Mouse (Mus musculus): ENCODE measurements around the gene Mrpl51.
"Not testable (repeated sequence)": the region's sequence is repeated elsewhere in the genome, so short reads cannot be mapped to it uniquely, and the experiment has no call there.

Gene Mrpl51

DNA sequence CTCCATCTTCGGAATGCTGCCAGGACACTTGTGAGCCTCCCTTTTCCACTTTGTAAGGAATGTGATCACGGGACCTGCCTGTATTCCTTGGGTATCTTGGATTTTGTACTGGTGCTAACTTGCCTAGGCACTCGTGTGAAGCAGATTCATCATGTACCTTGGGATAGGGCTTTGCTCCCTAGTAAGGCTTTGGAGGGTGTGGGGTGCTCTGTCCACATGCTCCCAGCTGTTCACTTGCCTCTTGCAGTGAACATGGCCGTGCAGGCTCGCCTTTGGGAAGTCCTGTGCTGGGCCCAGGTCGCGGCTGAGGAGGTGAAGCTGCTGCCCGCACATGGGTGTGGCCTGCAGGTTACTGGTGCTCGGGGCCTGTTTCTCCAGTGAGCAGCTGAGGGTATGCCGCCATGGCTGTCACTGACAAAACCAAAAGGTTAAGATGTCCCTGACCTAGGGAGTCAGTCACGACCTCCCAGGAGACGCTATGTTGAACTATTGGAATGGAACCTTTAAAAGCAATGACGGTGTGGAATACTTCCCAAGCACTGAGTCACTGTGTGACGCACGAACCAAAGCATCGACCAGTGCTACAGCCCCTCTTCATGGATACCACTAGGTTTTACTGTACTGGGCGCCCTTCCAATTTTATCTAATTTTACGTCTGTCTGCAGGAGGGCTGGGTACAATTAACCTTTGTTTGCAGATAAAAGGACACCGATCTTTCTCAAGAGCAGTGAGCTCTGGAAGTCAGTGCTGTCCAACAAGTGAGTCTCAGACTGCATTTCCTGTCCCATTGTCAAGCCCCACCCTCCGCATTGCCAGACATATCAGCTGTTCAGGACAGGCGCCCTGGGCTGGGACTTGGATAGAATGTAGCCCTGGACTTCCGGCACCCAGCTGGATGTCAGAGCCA, 30.5 kb upstream of the Mrpl51 start:
- peak; percentile 58 for DNase-seq

DNA sequence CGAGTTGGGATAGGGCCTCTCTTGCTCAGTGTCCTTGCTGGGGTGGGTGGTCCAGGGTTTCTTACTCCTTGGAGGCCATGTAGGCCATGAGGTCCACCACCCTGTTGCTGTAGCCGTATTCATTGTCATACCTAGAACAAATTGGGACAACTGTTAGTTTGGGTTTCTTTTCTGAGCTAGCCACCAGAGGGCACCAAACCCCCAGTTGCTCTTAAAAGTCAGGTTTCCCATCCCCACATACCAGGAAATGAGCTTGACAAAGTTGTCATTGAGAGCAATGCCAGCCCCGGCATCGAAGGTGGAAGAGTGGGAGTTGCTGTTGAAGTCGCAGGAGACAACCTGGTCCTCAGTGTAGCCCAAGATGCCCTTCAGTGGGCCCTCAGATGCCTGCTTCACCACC, 29.6 kb upstream of the Mrpl51 start:
- DNase-seq = not testable (repeated sequence)

DNA sequence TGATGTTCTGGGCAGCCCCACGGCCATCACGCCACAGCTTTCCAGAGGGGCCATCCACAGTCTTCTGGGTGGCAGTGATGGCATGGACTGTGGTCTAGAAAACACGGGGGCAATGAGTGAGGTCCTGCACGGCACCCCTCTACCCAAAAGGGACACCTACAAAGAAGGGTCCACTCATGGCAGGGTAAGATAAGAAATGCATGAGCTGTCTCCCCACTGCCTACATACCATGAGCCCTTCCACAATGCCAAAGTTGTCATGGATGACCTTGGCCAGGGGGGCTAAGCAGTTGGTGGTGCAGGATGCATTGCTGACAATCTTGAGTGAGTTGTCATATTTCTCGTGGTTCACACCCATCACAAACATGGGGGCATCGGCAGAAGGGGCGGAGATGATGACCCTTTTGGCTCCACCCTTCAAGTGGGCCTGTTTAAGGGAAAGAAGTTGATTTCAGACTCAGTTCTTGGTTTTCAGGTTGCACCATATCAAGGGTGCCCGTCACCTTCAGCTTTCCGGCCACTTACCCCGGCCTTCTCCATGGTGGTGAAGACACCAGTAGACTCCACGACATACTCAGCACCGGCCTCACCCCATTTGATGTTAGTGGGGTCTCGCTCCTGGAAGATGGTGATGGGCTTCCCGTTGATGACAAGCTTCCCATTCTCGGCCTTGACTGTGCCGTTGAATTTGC, 28.8 kb upstream of the Mrpl51 start:
- not testable (repeated sequence) for DNase-seq

DNA sequence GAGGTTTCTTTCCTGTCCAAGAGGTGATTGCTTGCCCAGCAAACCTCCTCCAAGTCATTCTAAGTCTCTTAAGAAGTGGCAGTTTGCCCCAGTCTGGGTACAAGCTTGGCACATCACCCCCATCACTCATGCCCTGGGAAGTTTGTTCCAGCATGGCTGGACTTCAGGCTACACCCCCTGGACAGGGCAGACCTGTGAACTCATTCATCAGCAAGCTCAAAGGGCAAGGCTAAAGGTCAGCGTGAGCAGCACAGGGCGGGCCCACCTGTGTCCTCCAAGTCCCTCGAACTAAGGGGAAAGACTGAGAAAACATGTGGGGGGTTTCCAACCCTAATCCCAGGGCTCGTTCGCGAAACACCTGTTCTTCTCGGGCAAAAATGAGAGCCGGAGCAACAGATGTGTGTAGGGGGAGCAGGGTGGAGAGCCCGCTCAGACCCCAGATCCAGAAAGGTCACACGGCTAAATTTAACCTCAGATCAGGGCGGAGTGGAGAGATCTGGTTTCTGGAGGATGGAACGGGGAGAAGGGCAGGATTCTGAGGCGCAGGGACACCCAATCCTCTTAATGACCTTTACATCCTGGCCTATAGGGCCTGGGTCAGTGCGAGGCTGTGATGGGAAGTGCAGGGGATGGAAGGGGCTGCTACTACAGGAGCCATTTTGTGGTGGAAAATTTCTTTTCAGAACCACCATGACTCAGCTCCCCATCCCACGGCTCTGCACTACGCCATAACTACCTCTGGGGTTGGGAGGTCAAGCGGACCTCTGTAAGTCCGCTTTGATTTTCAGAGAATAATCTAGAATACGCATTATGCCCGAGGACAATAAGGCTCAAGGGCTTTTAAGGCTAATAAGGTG, 27.6 kb upstream of the Mrpl51 start:
- DNase-seq = no peak

DNA sequence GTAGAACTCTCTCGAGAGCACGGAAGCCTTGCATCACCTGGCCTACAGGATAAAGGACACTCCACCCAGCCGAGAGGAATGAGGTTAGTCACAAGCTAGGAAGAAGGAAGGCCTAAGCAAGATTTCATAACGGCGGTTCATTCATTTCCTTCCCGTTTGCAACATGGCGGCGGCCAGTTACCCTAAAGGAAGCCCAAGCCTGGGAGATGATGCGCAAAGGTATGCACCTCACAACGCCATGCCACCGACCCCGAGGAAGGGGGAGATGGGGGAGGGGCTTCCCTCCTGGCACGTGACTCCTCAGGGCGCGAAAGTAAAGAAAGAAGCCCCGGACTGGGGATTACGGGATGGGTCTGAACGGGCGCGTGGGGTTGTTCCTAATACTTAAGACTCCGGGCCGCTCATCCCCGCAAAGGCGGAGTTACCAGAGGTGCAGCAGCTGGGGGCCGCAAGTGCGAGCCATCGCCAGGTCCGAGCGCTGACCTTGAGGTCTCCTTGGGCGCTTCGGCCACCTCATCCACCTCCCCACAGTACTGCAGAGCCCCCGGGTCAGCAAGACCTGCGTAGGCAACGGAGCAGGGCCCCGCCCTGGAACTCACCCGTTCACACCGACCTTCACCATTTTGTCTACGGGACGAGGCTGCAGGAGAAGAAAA, 26.8 kb upstream of the Mrpl51 start:
- no peak for DNase-seq

DNA sequence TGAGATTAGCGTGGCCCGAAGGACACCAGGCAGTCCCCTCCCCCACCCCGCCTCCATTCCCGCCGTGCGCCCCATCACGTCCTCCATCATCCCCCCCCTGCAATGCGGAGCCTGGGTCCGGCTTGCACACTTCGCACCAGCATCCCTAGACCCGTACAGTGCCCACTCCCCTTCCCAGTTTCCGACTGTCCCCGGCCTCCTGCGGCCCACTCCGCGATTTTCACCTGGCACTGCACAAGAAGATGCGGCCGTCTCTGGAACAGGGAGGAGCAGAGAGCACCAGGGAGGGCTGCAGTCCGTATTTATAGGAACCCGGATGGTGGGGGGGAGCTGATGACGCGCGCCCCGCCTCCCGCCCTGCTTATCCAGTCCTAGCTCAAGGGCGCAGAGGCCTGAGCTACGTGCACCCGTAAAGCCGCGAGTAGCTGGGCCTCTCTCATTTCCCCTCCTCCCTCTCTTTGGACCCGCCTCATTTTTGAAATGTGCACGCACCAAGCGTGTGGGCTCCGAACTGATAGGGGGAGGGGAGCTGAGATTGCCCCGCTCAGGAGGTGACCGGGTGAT, 26.2 kb upstream of the Mrpl51 start:
- DNase-seq = peak; percentile 94

DNA sequence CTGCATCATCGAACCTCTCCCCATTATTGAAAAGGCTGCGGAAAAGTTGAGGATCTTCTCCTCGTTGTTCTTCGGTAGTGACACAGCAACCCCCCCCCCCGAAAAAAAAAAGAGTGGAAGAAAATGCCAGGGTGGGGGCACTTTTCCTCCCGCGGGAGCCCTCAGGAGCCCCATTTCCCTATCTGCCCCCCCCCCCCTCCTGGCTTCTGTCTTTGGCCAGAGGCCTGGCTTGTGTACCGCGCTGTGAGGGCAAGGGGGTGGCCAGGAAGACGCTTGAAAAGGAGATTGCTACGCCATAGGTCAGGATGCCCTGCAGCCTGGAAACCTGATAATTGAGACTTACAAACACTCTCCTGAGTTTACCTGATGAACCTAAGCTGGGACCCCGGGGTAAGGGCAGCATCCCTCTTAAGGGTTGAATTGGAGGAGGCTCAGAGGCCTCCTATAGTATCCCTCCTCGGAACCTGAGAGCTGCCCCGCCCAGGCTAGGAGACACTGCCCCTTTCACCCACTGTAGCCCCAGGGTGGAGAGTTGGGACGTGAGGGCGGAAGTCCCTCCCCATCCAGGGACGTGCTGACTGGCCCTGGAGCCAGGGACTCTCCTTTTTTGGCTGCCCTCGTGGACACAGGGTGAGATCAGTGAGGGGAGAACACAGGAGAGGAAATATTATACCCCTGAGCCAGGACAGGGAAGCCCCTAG, 25.4 kb upstream of the Mrpl51 start, which contains the start of gene Gapdh:
Gapdh (minus strand) TSS at position 417 of the 701 bp plus-strand sequence.
- DNase-seq = no peak

DNA sequence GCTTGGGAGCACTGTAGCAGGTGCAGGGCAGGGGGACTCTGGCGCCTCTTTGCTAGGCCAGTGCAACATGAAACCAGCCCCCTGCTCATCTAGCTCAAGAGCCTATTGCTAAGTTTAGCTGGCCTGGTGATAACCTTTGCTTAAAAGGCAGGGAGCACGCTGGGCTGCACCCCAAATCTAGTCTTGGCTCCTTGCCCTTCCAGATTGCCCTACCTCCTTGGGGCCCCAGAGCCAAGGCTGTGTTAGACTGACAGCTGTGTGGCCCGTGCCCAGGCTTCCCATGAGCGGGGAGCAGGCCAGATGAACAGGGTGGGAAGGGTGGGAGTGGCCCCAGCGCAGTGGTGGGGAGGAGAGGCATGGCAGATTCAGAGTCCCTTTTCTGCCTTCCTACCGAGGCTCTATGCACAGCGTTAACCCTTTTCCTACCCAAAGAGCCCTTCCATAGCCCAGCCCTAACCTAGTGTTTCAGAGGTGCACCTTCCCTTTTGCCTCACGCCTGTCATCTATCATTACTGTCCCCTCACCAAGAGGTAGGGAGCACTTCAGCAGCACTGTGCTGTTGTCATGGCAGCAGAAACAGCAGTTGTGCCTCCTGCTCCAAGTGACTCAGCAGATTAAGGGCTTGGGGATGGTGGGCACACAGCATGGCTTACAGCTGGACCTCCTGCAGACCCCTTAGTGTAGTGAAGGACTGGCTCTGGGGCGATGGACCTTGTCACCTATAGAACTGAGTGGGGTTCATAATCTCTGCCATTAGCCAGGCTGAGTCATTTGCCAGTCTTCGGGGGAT, 24.5 kb upstream of the Mrpl51 start:
- no peak for DNase-seq

DNA sequence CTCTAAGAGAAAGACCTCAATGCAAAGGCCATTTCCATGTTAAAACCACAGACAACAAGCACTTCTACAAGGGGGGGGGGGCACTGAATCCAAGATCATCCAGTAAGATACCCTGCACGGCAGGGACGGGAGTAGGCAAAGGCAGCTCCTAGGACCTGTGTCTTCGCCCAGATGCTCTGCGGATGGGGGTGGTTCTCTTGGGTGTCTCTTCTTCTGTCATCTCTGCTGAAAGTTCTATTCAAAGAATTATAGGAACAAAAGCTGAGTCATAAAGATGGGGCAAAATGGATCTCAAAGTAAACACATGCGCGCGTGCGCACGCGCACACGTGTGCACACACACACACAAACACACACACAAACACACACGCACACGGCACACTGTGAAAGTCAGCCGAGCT, 23.5 kb upstream of the Mrpl51 start:
- no peak for DNase-seq

DNA sequence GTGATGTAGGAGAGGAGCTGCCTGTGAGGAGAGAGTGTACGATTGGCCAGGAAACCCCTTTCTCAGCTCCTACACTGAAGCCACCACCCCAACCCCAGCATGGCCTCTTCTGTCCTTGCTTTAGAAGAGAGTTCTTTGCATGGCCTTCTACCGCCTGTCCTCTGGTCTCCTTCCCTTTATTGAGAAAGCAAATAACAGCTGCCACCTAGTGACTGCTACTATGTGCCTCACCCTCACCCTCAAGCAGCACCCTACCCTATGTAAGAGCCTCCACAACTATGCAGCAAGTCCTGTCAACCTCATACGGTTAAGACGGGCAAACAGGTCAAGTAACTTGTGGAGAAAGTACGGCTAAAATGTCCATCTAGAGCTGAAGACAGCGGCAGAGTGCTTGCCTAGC, 21.4 kb upstream of the Mrpl51 start:
- no peak for DNase-seq

DNA sequence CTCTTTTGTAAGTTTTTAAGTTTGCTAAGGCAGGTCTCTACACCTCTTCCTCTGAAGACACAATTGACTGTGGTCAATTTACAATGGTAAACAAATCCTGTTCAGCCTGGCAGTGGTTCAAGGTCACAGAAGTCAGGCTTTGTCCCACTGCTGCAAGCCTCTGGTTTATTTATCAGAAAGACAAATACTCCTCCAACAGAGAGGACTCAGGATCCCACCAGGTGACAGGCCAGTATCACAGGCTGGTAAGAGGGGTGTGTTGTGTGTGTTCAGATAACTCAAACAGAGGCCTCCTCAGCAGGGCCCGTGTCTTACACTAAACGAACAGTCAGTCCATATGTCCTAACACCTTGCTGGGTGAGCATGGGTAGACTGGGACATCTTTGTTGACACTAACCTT, 19.1 kb upstream of the Mrpl51 start:
- no peak for DNase-seq

DNA sequence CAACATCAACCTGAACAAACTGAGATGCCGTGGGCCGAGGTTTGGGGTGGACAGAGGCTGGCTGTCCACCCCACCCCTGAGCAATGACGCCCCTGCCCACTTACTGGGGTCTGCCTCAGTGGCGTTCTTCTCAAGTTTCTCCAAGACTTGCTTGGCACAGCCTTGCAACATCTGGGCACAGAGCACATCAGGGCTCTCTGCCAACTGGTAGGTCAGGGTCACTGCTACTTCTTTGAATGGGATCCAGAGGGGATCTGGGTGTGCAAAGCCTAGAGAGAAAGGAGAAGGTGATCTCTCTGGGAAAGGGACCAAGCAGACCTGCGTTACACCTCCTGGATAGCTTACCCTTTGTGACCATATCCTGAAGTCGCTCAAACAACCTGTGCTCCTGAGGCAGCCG, 18.3 kb upstream of the Mrpl51 start:
- no peak for DNase-seq

DNA sequence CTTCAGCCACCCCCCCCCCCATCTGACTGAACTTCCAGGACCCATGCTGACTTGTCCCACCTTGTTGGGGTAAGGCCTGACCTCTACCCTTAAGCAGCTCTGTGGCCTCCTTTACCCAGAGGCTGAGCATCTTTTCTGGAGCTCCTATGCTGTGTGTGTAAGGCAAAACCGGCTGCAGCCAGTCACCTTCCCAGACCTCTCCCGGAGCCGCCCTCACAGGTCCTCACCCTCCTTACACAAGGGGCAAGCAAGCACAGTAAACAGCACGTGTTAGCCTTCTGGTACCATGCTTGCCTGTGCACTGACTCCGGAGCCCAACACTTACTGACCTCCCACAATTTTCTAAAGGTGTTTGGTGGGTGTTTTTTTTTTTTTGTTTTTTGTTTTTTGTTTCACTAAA, 16.1 kb upstream of the Mrpl51 start:
- DNase-seq = no peak

DNA sequence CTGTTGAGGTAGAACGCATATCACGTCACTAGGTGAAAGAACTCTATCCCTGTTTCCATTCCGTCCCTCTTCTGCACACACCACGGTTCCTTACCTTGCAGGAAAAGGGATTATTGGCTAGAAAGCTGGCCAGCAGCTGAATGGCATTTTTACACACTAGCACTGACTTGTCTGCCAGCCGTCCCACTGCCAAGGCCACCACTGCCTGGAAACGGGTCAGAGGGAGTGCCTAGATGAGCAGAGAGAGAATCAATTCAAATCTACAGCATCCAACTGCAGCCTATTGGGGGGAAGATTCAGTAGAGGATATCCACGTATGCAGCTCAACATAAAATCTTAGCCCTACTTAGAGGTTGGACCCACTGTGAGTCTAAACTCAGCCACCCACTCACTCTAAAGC, 12.0 kb upstream of the Mrpl51 start:
- DNase-seq = no peak

DNA sequence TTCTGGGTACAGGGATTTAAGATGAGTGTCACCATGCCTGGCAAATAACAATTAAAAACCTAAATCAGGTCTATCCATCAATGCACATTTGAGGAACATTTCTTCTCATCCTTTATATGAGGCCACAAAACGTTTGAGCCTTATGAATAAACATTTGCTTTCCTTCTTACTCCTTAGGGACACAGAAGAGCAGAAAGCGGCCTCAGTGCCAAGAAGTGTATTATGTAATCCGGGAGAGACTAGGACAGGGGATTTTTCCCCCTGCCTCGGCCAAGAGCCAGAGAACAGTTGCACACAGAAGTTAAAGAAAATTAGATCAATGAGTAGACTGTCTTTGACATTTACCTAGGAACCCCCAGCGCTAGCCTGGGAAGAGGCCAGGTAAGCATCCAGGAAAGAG, 9.5 kb upstream of the Mrpl51 start:
- no peak for DNase-seq

DNA sequence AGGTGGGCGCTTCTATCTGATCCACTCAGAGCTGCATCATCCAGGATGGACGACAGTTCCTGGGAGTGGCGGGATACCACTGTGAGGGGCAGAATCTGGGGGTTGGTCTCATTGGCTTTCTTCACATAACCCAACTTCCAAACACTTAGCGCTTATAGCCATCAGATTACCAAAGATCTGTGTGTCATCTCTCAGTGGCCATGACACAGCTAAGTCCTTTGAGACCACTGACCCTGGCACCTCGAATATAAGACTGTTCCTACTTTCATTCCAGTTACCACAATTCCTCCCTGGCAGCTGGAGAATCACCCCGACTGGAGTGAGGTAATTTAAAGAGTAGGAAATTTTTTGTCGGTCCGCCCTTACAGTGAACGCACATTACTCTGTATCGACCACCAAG, 5.4 kb upstream of the Mrpl51 start:
- DNase-seq = no peak

DNA sequence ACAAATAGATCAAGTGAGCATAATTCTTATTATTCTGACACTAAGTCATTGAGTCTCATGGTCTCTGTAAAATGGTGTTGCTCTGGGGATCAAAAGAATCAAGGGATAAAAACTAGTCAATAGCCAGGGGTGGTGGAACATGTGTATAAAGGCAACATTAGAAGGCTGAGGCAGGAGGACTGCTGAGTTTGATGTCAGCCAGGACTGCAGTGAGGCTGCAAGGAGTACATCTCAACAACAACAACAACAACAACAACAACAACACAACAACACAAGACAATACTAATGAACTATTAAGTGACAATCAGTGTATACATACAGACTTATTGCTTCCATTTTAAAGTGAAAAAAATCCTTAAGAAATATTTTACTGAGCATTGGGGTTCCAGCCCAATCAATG, 785 bp upstream of the Mrpl51 start:
- DNase-seq = no peak

DNA sequence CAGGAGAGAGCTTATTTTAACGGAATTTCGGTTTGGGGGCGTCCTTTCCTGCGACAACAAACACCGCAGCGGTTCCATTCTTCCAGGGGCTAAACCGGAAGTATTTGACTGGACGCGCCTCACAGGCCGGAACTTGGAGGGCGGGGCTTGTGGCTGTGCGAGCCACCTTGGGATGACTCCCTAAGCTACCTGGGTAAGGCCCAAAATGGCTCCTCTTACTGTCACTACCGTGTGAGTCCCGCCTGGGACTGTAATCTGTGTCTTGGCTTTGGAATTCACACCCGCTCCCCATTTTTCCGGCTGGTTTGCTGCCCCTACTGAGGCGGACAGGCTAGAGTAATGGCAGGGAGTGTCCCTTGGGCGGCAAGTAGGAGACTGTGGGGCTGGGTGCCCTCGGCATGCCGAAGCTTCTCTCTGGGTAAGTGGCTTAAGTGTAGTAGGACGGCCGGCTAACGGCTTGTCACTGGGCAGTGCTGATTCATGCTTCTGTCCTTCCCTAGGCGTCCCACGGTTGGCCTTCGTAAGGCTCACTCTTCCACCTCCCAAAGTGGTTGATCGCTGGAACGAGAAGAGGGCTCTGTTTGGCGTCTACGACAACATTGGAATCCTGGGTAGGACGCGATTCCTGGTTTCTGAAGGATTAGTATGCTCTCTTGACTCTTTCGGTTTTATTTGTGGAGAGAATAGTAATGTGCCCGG, 564 bp downstream of the Mrpl51 start:
- peak; percentile 90 for DNase-seq

DNA sequence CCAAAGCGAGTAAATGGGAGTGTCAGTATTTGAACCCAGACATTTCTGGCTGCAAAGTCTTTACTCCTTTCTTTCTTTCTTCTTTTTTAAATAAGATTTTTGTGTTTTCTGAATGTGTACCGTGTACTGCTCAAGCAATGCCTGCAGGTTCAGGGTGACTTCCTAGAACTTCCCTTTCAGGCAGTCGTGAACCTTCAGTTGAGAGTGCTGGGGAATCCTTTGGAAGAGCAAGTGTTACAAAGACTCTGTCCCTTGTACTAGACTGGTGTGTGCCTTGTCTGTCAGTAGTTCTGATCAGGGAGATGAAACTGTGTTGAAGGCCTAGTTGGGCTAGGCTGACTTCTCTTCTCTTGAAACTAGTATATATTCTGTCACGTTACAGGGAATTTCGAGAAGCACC, 1.2 kb downstream of the Mrpl51 start:
- DNase-seq = no peak

DNA sequence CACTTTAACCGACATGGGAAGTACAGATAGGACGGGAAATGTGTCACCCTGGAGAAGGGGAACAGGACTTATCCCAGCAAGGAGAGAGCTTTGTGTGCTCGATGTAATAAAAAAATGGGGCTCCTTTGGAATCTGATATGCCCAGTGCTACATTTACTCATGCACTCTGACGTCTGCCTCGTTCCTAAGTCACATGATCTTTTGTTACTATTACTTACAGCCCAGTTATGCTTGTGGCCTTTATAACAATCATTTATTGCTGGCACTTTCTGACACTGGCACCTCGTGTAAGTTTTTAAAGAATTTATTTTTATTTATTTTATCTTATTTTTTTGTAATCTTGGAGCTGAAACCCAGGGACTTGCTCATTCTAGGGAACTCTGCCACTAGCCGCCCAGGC, 1.8 kb downstream of the Mrpl51 start:
- DNase-seq = no peak
